Mouse (Mus musculus) small intestine, adult 2 months (tissue): Measurements from ENCODE around the gene Eml1.

Experiments used
- CTCF ChIP-seq: fragments of 200-500 bp; IDR thresholded peaks from 2 replicates; pipeline ENCODE4 v1.5.1; 2012; ENCODE audit warnings: low read depth, mild to moderate bottlenecking, control low read depth, inconsistent platforms, low read length, moderate library complexity, mixed read lengths; ENCODE audit not compliant: insufficient replicate concordance, insufficient read length; ENCODE audit errors: extremely low read depth
- POLR2A ChIP-seq: fragments of 200-500 bp; IDR thresholded peaks from 2 replicates; pipeline ENCODE4 v1.6.1; 2012; ENCODE audit warnings: low read depth, mild to moderate bottlenecking, control low read depth, inconsistent platforms, low read length, moderate library complexity

DNA sequence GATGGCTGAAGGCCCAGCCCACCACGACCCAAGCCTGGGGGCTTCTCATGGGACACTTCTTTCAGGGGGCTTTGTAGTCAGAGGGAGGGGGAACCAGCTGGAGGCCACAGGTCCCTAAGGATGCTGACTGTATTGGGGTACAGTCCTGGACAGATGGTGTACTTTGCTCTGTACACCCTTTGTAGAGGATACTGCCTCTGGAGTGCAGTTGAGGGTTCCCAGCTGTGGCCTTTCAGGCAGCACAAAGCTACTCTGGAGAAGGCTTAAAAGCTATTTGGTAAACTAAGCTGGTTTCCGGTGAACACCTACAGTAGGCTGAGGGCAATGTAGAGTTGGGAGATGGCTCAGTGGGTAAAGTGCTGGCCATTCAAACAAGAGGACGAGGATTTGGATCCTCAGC is 60.2 kb downstream of the Eml1 start:
- no peak for TF ChIP-seq CTCF
- no peak for TF ChIP-seq POLR2A
